Mouse (Mus musculus): ENCODE results near the gene Adcyap1r1. TPM values are rescaled to one million over a fixed set of nuclear protein-coding genes. Genes with fewer than 3 reads are reported as not detected.

The Adcyap1r1 gene
- total RNA-seq, 1 experiment, result 2.0 TPM

- Histone ChIP-seq H3K4me1 (ENCODE audit: control insufficient read depth in 2 of 2, insufficient read depth in 2 of 2, low read length in 2 of 2, poor library complexity in 1 of 2) (peaks cover 0 to 4% of the 10 kb centered on the region in 2 experiments; a peak in 1 of 4 replicates), H3K36me3 (ENCODE audit: control insufficient read depth, insufficient read depth, low read length, poor library complexity, severe bottlenecking) (no peaks in the 10 kb centered on the region), H3K4me3 (ENCODE audit: insufficient read depth in 1 of 2, low read depth in 1 of 2, low read length in 2 of 2, poor library complexity in 1 of 2, severe bottlenecking in 1 of 2) (no peak overlapping the region), H3K9ac (ENCODE audit: insufficient read depth, low read depth, low read length, poor library complexity, severe bottlenecking) (no peak overlapping the region), H3K27ac (ENCODE audit: insufficient read depth, low read depth, low read length, poor library complexity, severe bottlenecking) (no peak overlapping the region), H3K9me3 (ENCODE audit: control insufficient read depth, insufficient read depth, low read depth, low read length) (no peaks in the 10 kb centered on the region)
- DNase-seq (ENCODE audit: low read depth, low spot score), result no peak
- in situ Hi-C loops (cut with MboI; ENCODE audit: low sequenced_read_pairs in 2 of 2, unreplicated experiment in 2 of 2), result no loop called here
- TF ChIP-seq ZC3H11A (IDR thresholded peaks at IDR 0.05; ENCODE audit: borderline replicate concordance, low read depth, low read length), result no peak
- no peak for TF ChIP-seq CHD2 (IDR thresholded peaks at IDR 0.05; ENCODE audit: low read depth, low read length)
- TF ChIP-seq HCFC1 (IDR thresholded peaks at IDR 0.05; ENCODE audit: borderline replicate concordance, insufficient read depth, low read length), result no peak
- TF ChIP-seq MAFK (IDR thresholded peaks at IDR 0.05; ENCODE audit: insufficient read depth, low read depth, low read length), result no peak
- TF ChIP-seq ZNF384 (IDR thresholded peaks at IDR 0.05; ENCODE audit: low read depth, low read length), result no peak
These were observed 29.2 kb downstream of the Adcyap1r1 start for GRCm38 (mm10) chr6:55480988-55481387.

GRCm38 (mm10) chr6:55482471-55482870 lies 30.7 kb downstream of the Adcyap1r1 start:
- Histone ChIP-seq H3K36me3 (ENCODE audit: control insufficient read depth, insufficient read depth, low read length, poor library complexity, severe bottlenecking) (no peaks in the 10 kb centered on the region), H3K4me1 (ENCODE audit: control insufficient read depth in 2 of 2, insufficient read depth in 2 of 2, low read length in 2 of 2, poor library complexity in 1 of 2) (peaks cover 0 to 4% of the 10 kb centered on the region in 2 experiments; a peak in 1 of 4 replicates)
- TF ChIP-seq CHD2 (IDR thresholded peaks at IDR 0.05; ENCODE audit: low read depth, low read length) (no peak), ZC3H11A (IDR thresholded peaks at IDR 0.05; ENCODE audit: borderline replicate concordance, low read depth, low read length) (no peak), ZNF384 (IDR thresholded peaks at IDR 0.05; ENCODE audit: low read depth, low read length) (no peak), MAFK (IDR thresholded peaks at IDR 0.05; ENCODE audit: insufficient read depth, low read depth, low read length) (no peak), HCFC1 (IDR thresholded peaks at IDR 0.05; ENCODE audit: borderline replicate concordance, insufficient read depth, low read length) (no peak)

GRCm38 (mm10) chr6:55483360-55483759 lies 31.6 kb downstream of the Adcyap1r1 start:
- Histone ChIP-seq H3K4me3 (ENCODE audit: insufficient read depth in 1 of 2, low read depth in 1 of 2, low read length in 2 of 2, poor library complexity in 1 of 2, severe bottlenecking in 1 of 2) (no peak overlapping the region), H3K9me3 (ENCODE audit: control insufficient read depth, insufficient read depth, low read depth, low read length) (no peaks in the 10 kb centered on the region), H3K27ac (ENCODE audit: insufficient read depth, low read depth, low read length, poor library complexity, severe bottlenecking) (no peak overlapping the region), H3K4me1 (ENCODE audit: control insufficient read depth in 2 of 2, insufficient read depth in 2 of 2, low read length in 2 of 2, poor library complexity in 1 of 2) (peaks cover 0 to 9% of the 10 kb centered on the region in 2 experiments; a peak in 2 of 4 replicates), H3K36me3 (ENCODE audit: control insufficient read depth, insufficient read depth, low read length, poor library complexity, severe bottlenecking) (no peaks in the 10 kb centered on the region), H3K9ac (ENCODE audit: insufficient read depth, low read depth, low read length, poor library complexity, severe bottlenecking) (no peak overlapping the region)
- TF ChIP-seq ZNF384 (IDR thresholded peaks at IDR 0.05; ENCODE audit: low read depth, low read length) (no peak), HCFC1 (IDR thresholded peaks at IDR 0.05; ENCODE audit: borderline replicate concordance, insufficient read depth, low read length) (no peak), ZC3H11A (IDR thresholded peaks at IDR 0.05; ENCODE audit: borderline replicate concordance, low read depth, low read length) (no peak), CHD2 (IDR thresholded peaks at IDR 0.05; ENCODE audit: low read depth, low read length) (no peak), MAFK (IDR thresholded peaks at IDR 0.05; ENCODE audit: insufficient read depth, low read depth, low read length) (no peak)
- DNase-seq (ENCODE audit: low read depth, low spot score), result no peak
- in situ Hi-C loops (cut with MboI; ENCODE audit: low sequenced_read_pairs in 2 of 2, unreplicated experiment in 2 of 2), result no loop called here

More at GRCm38 (mm10) chr6:55482471-55482870, 30.7 kb downstream of the Adcyap1r1 start:
- Histone ChIP-seq H3K9ac (ENCODE audit: insufficient read depth, low read depth, low read length, poor library complexity, severe bottlenecking) (no peak overlapping the region), H3K4me3 (ENCODE audit: insufficient read depth in 1 of 2, low read depth in 1 of 2, low read length in 2 of 2, poor library complexity in 1 of 2, severe bottlenecking in 1 of 2) (no peak overlapping the region), H3K9me3 (ENCODE audit: control insufficient read depth, insufficient read depth, low read depth, low read length) (no peaks in the 10 kb centered on the region), H3K27ac (ENCODE audit: insufficient read depth, low read depth, low read length, poor library complexity, severe bottlenecking) (no peak overlapping the region)
- in situ Hi-C loops (cut with MboI; ENCODE audit: low sequenced_read_pairs in 2 of 2, unreplicated experiment in 2 of 2), result no loop called here
- DNase-seq (ENCODE audit: low read depth, low spot score), result no peak

- Histone ChIP-seq H3K4me1 (ENCODE audit: control insufficient read depth in 2 of 2, insufficient read depth in 2 of 2, low read length in 2 of 2, poor library complexity in 1 of 2) (peaks cover 0 to 9% of the 10 kb centered on the region in 2 experiments; a peak in 2 of 4 replicates), H3K9me3 (ENCODE audit: control insufficient read depth, insufficient read depth, low read depth, low read length) (no peaks in the 10 kb centered on the region), H3K36me3 (ENCODE audit: control insufficient read depth, insufficient read depth, low read length, poor library complexity, severe bottlenecking) (no peaks in the 10 kb centered on the region), H3K9ac (ENCODE audit: insufficient read depth, low read depth, low read length, poor library complexity, severe bottlenecking) (no peak overlapping the region), H3K27ac (ENCODE audit: insufficient read depth, low read depth, low read length, poor library complexity, severe bottlenecking) (no peak overlapping the region), H3K4me3 (ENCODE audit: insufficient read depth in 1 of 2, low read depth in 1 of 2, low read length in 2 of 2, poor library complexity in 1 of 2, severe bottlenecking in 1 of 2) (no peak overlapping the region)
- TF ChIP-seq MAFK (IDR thresholded peaks at IDR 0.05; ENCODE audit: insufficient read depth, low read depth, low read length) (no peak), CHD2 (IDR thresholded peaks at IDR 0.05; ENCODE audit: low read depth, low read length) (no peak), ZNF384 (IDR thresholded peaks at IDR 0.05; ENCODE audit: low read depth, low read length) (no peak), HCFC1 (IDR thresholded peaks at IDR 0.05; ENCODE audit: borderline replicate concordance, insufficient read depth, low read length) (no peak), ZC3H11A (IDR thresholded peaks at IDR 0.05; ENCODE audit: borderline replicate concordance, low read depth, low read length) (no peak)
- in situ Hi-C loops (cut with MboI; ENCODE audit: low sequenced_read_pairs in 2 of 2, unreplicated experiment in 2 of 2), result no loop called here
- DNase-seq (ENCODE audit: low read depth, low spot score), result no peak
These were observed 32.4 kb downstream of the Adcyap1r1 start for GRCm38 (mm10) chr6:55484224-55484623.

All from ES-E14 (cell line).